Mouse (Mus musculus): ENCODE measurements around the gene Hfe2.
A peak's percentile ranks its signal among the peaks of the same experiment; 100 is the strongest.

Gene Hfe2

GRCm38 (mm10) chr3:96526864-96527542 lies 2.0 kb downstream of the Hfe2 start:
- no peak for DNase-seq (ENCODE audit: low read depth, low spot score)

DNA sequence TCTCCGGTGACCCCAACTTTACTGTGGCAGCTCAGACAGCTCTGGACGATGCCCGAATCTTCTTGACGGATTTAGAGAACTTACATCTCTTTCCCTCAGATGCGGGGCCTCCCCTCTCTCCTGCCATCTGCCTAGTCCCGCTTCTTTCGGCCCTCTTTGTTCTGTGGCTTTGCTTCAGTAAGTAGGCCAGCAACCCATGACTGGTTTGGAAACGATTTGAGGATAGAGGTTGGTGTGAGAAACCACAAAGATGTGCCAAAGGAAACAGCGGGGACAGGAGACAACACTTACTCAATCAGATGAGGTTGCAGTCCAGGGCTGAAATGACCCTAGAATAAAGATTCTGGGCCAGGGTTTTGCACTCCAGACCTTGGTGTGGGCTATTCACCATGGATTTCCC lies 3.5 kb downstream of the Hfe2 start:
- no peak for DNase-seq (ENCODE audit: low read depth, low spot score)

GRCm38 (mm10) chr3:96532050-96532449 lies 7.1 kb downstream of the Hfe2 start:
- DNase-seq (ENCODE audit: low read depth, low spot score), result no peak

GRCm38 (mm10) chr3:96534300-96534699 lies 9.3 kb downstream of the Hfe2 start:
- DNase-seq (ENCODE audit: low read depth, low spot score), result no peak

- DNase-seq (ENCODE audit: low read depth, low spot score), result no peak
These were observed 14.3 kb downstream of the Hfe2 start for GRCm38 (mm10) chr3:96539316-96539715.

DNA sequence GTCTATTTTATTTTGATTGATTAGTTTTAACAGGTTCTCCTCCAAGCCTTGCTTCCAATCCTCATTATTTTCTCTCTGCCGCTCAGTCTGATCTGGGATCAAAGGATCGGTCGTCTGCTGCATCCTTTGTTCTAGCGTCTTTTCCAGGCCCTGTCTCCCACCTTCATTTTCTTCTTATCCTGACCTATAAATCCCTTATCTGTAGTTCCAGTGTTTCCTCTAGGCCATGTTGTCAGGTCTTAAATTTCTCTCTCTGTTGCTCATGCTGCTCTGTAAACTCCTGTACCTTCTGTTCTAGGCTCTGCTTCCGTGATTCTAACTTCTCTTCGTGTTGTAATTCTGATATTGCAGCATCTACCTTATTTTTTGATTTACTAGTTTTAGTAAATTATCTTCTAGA lies 15.8 kb downstream of the Hfe2 start:
- DNase-seq (ENCODE audit: low read depth, low spot score), result no peak

DNA sequence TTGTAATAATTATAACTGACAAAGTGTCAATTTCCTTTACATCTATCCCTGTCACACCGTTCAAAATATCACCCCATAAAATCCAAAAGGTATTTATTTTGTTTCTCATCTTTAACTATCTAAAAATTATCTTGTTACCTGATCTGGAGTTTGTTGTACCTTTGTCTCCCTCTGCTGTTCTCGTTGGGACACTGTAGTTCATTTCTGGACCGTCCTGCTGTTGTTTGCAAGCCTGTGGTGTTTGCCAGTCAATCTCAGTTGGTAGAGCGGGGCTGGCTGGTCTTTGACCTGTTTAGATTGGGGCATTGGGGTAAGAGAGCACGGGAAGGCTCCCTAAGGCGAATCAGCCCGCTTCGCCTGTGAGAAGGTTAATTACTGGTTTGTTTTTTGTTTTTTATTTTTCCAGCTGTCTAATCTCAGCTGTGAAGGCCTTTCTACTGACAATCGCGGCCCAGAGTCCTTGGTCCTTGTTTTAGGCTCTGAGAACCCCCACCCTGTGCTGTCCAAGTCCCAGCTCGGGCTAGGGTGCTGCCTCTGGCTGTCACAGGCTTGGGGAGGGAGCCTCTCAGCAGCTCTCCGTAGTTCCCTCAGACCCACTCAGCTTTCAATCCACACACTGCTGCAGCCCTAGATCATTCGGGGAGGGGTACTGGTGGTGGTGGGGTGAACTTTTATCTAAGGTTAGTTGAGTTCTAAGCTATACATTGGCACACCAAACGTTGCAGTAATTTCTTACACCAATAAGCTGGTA lies 16.5 kb downstream of the Hfe2 start:
- DNase-seq (ENCODE audit: low read depth, low spot score), result no peak

DNA sequence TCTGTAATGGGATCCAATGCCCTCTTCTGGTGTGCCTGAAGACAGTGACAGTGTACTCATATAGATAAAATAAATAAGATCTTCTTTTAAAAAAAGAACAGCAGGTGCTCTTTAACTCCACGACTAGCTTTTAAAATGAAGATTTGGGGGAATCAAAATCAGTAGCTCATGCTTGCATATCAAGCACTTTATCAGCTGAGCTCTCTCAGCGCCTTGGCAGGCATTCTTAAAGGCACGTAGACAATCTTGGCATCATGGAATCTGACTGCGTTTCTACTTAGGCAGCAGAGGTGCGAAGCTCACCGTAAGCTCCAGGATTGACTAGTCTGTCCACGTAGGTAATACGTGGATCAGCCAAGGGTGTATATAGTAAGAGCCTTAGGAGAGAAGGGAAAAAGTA lies 17.6 kb downstream of the Hfe2 start:
- DNase-seq (ENCODE audit: low read depth, low spot score), result no peak

DNA sequence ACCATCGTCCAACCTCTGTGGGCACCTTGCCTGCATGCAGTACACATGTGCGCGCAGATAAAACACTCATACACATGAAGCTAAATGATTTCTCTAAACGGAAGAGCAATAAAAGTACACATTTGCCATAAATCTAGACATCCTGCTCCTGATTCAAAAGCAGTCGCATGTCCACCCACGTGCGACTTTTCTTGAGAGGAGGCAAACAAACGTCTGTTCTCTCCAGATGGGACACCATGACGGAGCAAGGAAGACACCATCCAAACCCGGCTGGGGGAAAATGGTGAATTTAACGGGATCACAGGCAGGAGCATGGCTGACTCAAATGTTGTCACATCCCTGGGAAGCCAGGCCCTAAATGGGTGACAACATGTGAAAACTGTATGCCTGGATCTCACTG lies 18.4 kb downstream of the Hfe2 start:
- no peak for DNase-seq (ENCODE audit: low read depth, low spot score)

DNA sequence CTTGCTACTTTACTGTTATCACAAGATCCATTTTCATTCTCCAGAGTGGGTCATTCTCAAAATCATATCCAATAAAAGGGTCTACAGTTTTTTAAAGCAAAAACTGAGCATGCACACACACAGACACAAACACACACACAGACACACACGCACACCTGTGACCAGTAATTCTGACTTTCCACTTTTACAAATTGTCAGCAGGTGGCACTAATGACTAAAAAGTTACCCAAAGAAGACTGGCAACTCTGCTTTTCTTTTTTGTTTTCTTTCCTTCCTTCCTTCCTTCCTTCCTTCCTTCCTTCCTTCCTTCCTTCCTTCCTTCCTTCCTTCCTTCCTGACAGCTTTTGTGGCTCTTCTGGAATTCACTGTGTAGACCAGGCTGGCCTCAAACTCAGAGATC lies 20.6 kb downstream of the Hfe2 start:
- no peak for DNase-seq (ENCODE audit: low read depth, low spot score)

GRCm38 (mm10) chr3:96546880-96547279 lies 21.9 kb downstream of the Hfe2 start:
- no peak for DNase-seq (ENCODE audit: low read depth, low spot score)

DNA sequence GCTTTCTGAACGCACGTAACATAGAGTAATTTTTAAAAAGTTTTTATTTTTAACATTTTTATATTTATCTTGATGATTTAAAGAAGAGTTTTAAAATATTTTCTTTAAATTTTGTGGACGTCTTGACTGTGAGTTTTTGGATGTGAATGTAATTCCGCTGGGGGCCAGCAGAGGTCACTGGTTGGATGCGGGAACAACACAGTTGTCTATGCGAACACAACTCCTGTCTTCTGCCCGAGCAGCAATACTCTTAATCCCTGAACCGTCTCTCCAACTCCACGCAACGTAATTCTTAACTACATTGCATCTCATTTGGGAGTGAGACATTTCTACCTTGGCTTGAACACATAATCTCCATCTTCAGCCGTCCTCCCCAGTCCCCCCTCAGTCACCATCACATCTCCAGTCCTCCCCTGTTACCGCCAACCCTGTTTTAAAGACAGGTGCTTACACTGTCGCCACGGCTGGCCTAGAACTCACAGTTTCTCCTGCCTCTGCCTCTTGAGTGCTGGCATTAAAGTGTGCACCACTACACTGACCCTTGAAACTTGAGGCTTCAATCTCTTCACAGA lies 22.5 kb downstream of the Hfe2 start:
- peak; percentile 29 for DNase-seq (ENCODE audit: low read depth, low spot score)

DNA sequence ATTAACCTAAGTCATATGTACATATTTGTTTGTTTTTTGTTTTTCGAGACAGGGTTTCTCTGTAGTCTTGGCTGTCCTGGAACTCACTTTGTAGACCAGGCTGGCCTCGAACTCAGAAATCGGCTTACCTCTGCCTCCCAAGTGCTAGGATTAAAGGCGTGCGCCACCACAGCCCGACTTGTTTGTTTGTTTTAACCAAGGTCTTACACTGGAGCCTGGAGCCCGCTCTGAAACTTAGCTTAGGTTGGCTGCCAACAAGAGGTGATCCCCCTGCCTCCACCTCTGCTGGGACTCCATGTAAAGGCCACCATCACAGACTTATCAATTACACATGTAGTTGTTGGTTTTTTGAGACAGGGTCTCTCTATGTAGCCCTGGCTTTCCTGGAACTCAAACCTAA lies 23.9 kb downstream of the Hfe2 start:
- DNase-seq (ENCODE audit: low read depth, low spot score), result no peak

DNA sequence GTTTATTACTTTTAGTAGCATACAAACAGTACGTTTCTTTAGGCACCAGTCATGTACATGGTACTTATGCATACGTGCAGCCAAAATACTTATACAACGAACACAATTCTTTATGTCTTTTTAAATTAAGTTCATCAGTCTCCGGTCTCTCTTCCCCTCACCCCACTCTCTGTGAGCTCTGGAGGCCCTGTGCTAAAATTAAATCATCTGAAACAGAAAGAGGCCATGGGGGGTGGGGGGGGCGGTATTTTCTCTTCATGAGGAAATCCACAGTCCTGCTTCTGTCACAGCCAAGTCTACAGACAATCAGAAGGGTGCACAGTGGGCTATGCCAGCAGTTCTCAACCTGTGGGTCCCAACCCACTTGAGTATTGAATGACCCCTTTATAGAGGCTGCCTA lies 24.4 kb downstream of the Hfe2 start:
- no peak for DNase-seq (ENCODE audit: low read depth, low spot score)

DNA sequence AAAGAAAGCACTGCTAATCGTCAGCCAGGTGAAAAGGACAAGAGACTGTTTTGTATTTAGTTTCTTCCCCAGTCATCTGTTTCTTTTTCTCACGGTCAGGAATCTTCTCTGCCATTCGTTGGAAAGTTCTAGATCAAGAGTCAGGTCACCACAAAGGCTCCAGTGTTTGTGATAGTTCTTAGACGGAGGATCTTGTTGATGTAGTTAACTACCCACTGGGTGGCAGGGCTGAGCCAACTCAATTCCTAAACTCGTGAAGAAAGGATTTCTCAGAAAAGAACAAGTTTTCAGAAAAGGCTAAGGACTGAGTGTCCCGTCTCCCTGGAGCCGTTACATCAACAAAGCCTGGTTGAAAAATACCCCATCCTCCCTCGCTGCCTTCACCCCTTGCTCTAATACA lies 26.2 kb downstream of the Hfe2 start:
- no peak for DNase-seq (ENCODE audit: low read depth, low spot score)

- DNase-seq (ENCODE audit: low read depth, low spot score), result no peak
These were observed 26.9 kb downstream of the Hfe2 start for GRCm38 (mm10) chr3:96551890-96552289.

GRCm38 (mm10) chr3:96553601-96554000 lies 28.6 kb downstream of the Hfe2 start:
- DNase-seq (ENCODE audit: low read depth, low spot score), result no peak

GRCm38 (mm10) chr3:96554251-96554650 lies 29.3 kb downstream of the Hfe2 start:
- no peak for DNase-seq (ENCODE audit: low read depth, low spot score)

- DNase-seq (ENCODE audit: low read depth, low spot score), result no peak
These were observed 30.1 kb downstream of the Hfe2 start for GRCm38 (mm10) chr3:96555041-96555596.

DNA sequence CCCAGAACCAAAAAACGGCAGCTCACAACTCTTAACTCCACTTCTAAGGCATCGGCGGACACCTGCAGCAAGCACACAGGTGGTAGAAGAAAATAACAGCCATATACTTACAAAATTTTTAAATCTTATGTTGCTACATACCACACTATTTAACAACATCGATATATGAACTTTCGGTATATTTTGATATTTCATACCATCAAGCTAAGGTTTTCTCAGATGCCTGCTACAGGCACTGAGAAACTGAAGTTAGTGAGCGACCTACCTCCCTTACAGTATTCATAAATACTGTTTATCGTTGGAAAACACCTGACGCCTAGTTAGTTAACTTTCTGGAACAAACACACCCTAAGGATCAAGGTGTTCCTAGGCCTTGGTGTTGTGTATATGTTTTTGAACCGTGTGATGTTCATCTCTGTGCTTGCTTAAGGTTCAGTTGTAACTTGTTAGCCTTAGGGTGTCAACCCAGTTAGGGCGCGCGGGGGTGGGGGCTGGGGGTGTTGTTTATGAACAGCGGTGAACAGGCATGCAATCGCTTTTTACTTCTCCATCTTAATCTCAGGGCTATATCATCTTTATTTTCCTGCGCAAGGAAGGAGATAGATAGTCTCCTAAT lies 31.1 kb downstream of the Hfe2 start:
- no peak for DNase-seq (ENCODE audit: low read depth, low spot score)

- no peak for DNase-seq (ENCODE audit: low read depth, low spot score)
These were observed 32.0 kb downstream of the Hfe2 start for GRCm38 (mm10) chr3:96556651-96557635.

All from retina, adult 2 months (tissue).